Mouse (Mus musculus): ENCODE measurements around the gene Chid1.

DNA sequence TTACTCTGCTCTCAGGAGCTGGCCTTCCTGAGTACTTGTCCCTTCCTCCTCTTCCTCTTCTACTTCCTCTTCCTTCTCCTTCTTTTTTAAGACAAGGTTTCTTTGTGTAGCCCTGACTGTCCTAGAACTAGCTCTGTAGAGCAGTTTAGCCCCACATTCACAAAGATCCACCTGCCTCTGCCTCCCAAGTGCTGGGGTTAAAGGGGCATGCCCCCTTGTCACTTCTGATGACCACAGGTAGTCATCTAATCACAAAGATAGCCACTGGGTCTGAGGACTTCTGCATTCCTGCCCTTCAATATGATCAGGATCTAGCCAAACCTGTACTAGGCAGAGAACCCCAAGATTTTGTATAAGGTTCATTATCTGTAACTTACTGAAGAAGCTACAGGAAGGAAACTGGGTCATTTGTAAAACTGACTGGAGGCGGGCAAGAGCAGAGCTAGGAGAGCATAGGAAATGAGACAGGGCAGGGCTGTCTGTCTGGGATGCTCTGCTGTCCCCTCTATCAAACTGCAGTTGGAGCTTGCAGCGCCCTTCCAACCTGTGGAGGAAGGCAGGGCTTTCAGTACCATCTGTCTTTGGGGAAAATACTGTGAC, 20.2 kb upstream of the Chid1 start:
- TF ChIP-seq CTCF (IDR thresholded peaks at IDR 0.05; ENCODE audit: low read depth, low read length), result no peak
- no peak for TF ChIP-seq GATA1 (IDR thresholded peaks at IDR 0.05; ENCODE audit: borderline replicate concordance, low read length)
- TF ChIP-seq TAL1 (conservative IDR thresholded peaks at IDR 0.05; ENCODE audit: low read depth, low read length), result no peak

All from G1E (cell line).